Mouse (Mus musculus): ENCODE data around the gene Glyat.

Glyat gene

DNA sequence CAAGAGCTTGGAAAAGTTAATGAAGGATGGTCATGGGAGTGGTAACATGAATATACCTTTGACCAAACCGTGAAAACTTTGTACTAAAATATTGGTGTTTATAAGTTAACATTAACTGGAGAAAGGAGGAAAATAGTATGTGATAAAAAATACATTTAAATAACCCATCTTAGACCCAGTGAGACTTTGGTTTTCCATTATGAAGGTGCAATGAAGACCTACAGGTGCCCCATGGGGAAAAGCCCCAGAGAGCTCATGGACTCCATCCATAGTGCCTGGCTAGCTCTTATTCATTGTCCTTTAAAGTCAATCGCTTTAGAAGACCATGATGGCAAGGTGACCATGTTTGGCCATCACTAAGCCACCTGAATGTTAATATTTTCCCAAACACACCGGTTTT is 44.7 kb downstream of the Glyat start, which contains the start of gene Olfr1443:
Gene Olfr1443 (plus strand): TSS at position 301 of the 400 bp plus-strand sequence.
- DNase-seq (ENCODE audit: inconsistent age in 2 of 2, low spot score in 1 of 2) = no peak

DNA sequence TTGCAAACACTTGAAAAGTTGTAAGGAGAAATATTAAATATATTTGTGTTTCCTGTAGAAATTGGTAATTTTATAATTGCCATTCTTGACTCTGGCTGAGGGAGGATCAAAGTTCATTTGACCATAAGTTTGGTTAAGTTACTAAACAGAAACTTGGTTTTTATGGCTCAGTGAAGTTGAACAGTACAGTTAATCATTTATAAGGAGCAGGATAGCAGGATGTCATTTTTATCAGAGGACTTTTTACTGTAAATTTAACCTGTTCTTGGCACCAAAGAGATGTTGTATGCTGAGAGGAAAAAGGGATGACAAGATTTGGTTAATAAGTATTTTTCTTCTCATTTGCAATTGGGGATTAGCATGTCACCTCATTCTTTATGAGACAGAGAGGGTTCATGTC is 51.5 kb downstream of the Glyat start:
- no peak for DNase-seq (ENCODE audit: inconsistent age in 2 of 2, low spot score in 1 of 2)

GRCm38 (mm10) chr19:12685231-12685630 is 52.1 kb downstream of the Glyat start:
- no peak for DNase-seq (ENCODE audit: inconsistent age in 2 of 2, low spot score in 1 of 2)

- DNase-seq (ENCODE audit: inconsistent age in 2 of 2, low spot score in 1 of 2) = no peak
Observed at GRCm38 (mm10) chr19:12695590-12695989, 62.5 kb downstream of the Glyat start, which contains the start of gene Keg1. TSS of gene Keg1 (plus strand) at chr19:12695786.

- DNase-seq (ENCODE audit: inconsistent age in 2 of 2, low spot score in 1 of 2) = no peak
Observed at GRCm38 (mm10) chr19:12696221-12696620, 63.1 kb downstream of the Glyat start.

Measured in adrenal gland, adult (tissue).